Mouse (Mus musculus) neural tube, embryonic 12.5 days (tissue): ENCODE measurements around the gene Rbfox1. TPM values are rescaled to one million over a fixed set of nuclear protein-coding genes. Genes with fewer than 3 reads are reported as not detected.

Experiments
- ATAC-seq: fragments of 200-750 bp; cut with Nextera tagmentation; 2 replicates; pipeline ENCODE4 v1.8.0; 2017; ENCODE audit warnings: low read depth, mild to moderate bottlenecking, moderate TSS enrichment, moderate library complexity; ENCODE audit not compliant: low FRiP score
- H3K27ac ChIP-seq: fragments of 300-500 bp; sonication (generic); 2 replicates; pipeline ENCODE4 v1.5.1; 2016
- H3K27me3 ChIP-seq: fragments of 300-500 bp; sonication (generic); replicated peaks from 2 replicates; pipeline ENCODE4 v1.6.1; 2016; ENCODE audit warnings: mild to moderate bottlenecking
- H3K36me3 ChIP-seq: fragments of 300-500 bp; sonication (generic); 2 replicates; pipeline ENCODE4 v1.6.1; 2016; ENCODE audit warnings: mild to moderate bottlenecking
- H3K4me1 ChIP-seq: fragments of 300-500 bp; sonication (generic); 2 replicates; pipeline ENCODE4 v1.6.1; 2016
- H3K4me2 ChIP-seq: fragments of 300-500 bp; sonication (generic); replicated peaks from 2 replicates; pipeline ENCODE4 v1.6.1; 2016; ENCODE audit warnings: mild to moderate bottlenecking
- H3K4me3 ChIP-seq: fragments of 300-500 bp; sonication (generic); 2 replicates; pipeline ENCODE4 v1.5.1; 2016
- H3K9ac ChIP-seq: fragments of 300-500 bp; sonication (generic); 2 replicates; pipeline ENCODE4 v1.6.1; 2016; ENCODE audit warnings: mild to moderate bottlenecking
- H3K9me3 ChIP-seq: fragments of 300-500 bp; sonication (generic); 2 replicates; pipeline ENCODE4 v1.6.1; 2016; ENCODE audit warnings: mild to moderate bottlenecking
- WGBS: fragments of 180-500 bp; shearing (Covaris S2); methylation state at CpG from one replicate; pipeline ENCODE4 v1.1.7; 2016; 5-methylcytosine and 5-hydroxymethylcytosine counted together
- polyA plus RNA-seq: library from polyadenylated mRNA; unstranded; fragments of >200 nt; fragmentation: Nextera tagmentation; extraction: Ambion mirVana; gene quantifications from 2 replicates; pipeline ENCODE4 v1.2.1, GENCODE M21; 2016

Gene Rbfox1
- polyA plus RNA-seq, 1 experiment from 2014 or later, result 80.2 TPM

- Histone ChIP-seq H3K36me3 (no peaks in the 10 kb centered on the region), H3K4me1 (peaks cover 10% of the 10 kb centered on the region; the same call in 1 of the 2 replicates), H3K4me2 (no peak overlapping the region), H3K9ac (no peak overlapping the region), H3K27me3 (no peaks in the 10 kb centered on the region), H3K9me3 (no peaks in the 10 kb centered on the region), H3K4me3 (no peak overlapping the region), H3K27ac (peak overlapping the region; percentile 42)
- no peak for ATAC-seq
- 75% methylated on average over 9 of the region's 9 CpGs for WGBS
These were observed 647.2 kb downstream of the Rbfox1 start for GRCm38 (mm10) chr16:6532077-6532995.

- ATAC-seq, result no peak
- no peaks in the 10 kb centered on the region for H3K27me3 ChIP-seq
- H3K9ac ChIP-seq, result no peak overlapping the region
- H3K4me3 ChIP-seq, result no peak overlapping the region
- 75% methylated on average over 4 of the region's 4 CpGs for WGBS
- H3K4me2 ChIP-seq, result no peak overlapping the region
- no peaks in the 10 kb centered on the region for H3K36me3 ChIP-seq
- no peaks in the 10 kb centered on the region for H3K9me3 ChIP-seq
- no peak overlapping the region for H3K27ac ChIP-seq
- H3K4me1 ChIP-seq, result no peaks in the 10 kb centered on the region
These were observed 670.6 kb downstream of the Rbfox1 start for GRCm38 (mm10) chr16:6555776-6556175.

DNA sequence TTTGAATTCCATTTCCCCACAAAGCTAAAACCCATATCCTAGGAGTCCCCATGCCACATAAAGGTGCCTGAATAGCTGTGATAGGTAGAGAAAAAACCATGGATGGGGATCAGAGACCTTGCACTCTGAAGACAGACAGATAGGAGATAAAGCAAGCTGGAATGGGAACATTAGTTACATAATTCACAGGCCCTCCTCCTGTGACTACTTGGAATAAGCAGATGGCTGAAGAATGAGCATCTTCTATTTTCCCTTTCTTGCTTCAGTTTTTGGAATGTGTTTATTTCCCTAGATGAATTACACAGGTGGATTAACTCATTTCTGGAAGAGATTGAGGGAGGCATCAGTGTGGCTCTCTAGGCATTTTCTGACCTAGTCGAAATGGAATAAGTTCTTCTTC lies 672.6 kb downstream of the Rbfox1 start:
- H3K27me3 ChIP-seq, result no peaks in the 10 kb centered on the region
- no peaks in the 10 kb centered on the region for H3K4me1 ChIP-seq
- ATAC-seq, result no peak
- no peak overlapping the region for H3K27ac ChIP-seq
- no peak overlapping the region for H3K4me3 ChIP-seq
- no peak overlapping the region for H3K9ac ChIP-seq
- 89% methylated on average over 1 of the region's 1 CpGs for WGBS
- H3K9me3 ChIP-seq, result no peaks in the 10 kb centered on the region
- H3K4me2 ChIP-seq, result no peak overlapping the region
- no peaks in the 10 kb centered on the region for H3K36me3 ChIP-seq

DNA sequence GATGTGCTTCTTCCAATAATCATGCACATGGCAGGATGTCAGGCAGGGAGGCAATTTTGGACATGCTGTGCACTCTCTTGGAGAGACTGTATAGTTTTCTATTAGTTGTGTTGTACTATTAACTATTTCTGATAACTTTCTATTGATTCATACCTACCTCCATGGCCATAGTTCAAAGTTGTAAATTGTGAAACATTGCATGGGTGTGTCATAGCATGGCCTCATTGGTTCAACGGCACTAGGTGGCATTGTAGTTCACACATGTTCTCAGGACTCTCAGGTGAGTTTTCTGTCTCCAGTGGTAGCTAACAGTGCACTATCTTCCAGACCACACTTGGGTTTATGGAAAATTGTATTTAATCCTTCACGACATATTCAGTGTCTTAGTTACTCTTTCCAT lies 699.5 kb downstream of the Rbfox1 start:
- Histone ChIP-seq H3K4me2 (no peak overlapping the region), H3K9ac (no peak overlapping the region), H3K27me3 (no peaks in the 10 kb centered on the region), H3K9me3 (no peaks in the 10 kb centered on the region), H3K36me3 (no peaks in the 10 kb centered on the region), H3K4me1 (no peaks in the 10 kb centered on the region), H3K4me3 (no peak overlapping the region), H3K27ac (no peak overlapping the region)
- WGBS, result 92% methylated on average over 2 of the region's 2 CpGs
- no peak for ATAC-seq

- Histone ChIP-seq H3K36me3 (no peaks in the 10 kb centered on the region), H3K27me3 (no peaks in the 10 kb centered on the region), H3K27ac (no peak overlapping the region), H3K4me1 (no peaks in the 10 kb centered on the region), H3K9ac (no peak overlapping the region), H3K4me2 (no peak overlapping the region), H3K9me3 (no peaks in the 10 kb centered on the region), H3K4me3 (no peak overlapping the region)
- ATAC-seq, result no peak
- 94% methylated on average over 1 of the region's 1 CpGs for WGBS
These were observed 700.0 kb downstream of the Rbfox1 start for GRCm38 (mm10) chr16:6585204-6585603.

GRCm38 (mm10) chr16:6616526-6616925 lies 731.4 kb downstream of the Rbfox1 start:
- no peak for ATAC-seq
- Histone ChIP-seq H3K4me2 (no peak overlapping the region), H3K36me3 (no peaks in the 10 kb centered on the region), H3K27me3 (no peaks in the 10 kb centered on the region), H3K9me3 (no peaks in the 10 kb centered on the region), H3K4me1 (no peaks in the 10 kb centered on the region), H3K27ac (no peak overlapping the region), H3K4me3 (no peak overlapping the region), H3K9ac (no peak overlapping the region)
- 78% methylated on average over 1 of the region's 1 CpGs for WGBS

DNA sequence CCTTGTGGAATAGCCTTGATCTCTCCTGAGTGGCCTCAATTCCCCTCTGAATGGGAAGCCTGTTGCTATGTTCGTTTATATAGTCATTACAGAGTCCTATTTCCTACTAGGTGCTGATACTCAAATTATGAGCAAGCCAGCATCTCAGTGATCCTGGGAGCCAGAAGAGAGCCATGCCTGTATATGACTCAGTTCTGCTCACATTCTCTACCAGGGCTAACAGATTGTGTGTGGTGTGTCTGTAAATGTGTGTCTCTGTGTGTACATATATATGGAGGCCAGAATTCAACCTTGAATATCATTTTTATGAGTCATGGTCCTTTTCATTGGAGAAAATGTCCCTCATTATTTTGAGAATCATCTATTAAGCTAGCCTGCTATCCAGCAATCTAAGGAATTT lies 755.2 kb downstream of the Rbfox1 start:
- Histone ChIP-seq H3K27ac (no peak overlapping the region), H3K4me2 (no peak overlapping the region), H3K4me3 (no peak overlapping the region), H3K9me3 (no peaks in the 10 kb centered on the region), H3K4me1 (no peaks in the 10 kb centered on the region), H3K9ac (no peak overlapping the region), H3K36me3 (no peaks in the 10 kb centered on the region), H3K27me3 (no peaks in the 10 kb centered on the region)
- 70% methylated on average over 1 of the region's 1 CpGs for WGBS
- ATAC-seq, result no peak

- no peak overlapping the region for H3K27ac ChIP-seq
- no peak for ATAC-seq
- WGBS, result 57% methylated on average over 5 of the region's 5 CpGs
These were observed 761.8 kb downstream of the Rbfox1 start for GRCm38 (mm10) chr16:6646941-6647340.

DNA sequence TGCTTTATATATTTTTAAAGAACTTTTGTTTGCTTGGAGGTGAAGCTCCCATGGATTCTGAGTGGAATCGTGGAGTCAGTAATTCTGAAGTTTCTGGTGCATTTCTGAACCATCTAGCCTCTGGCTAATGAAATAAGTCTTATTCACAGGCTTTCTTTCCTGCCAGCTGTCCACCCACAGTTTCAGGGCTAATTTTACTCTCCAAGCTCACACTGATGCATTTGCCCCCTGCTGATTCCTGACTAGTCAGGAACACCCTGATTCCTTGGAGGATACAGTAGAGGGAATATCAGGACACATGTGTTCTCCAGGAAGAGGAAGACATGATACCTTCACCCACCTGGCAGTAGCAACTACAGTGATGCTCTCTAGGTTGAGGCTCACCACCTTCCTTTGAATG lies 763.6 kb downstream of the Rbfox1 start:
- WGBS, result 88% methylated on average over 1 of the region's 1 CpGs
- Histone ChIP-seq H3K27ac (no peak overlapping the region), H3K9ac (no peak overlapping the region), H3K36me3 (no peaks in the 10 kb centered on the region), H3K9me3 (no peaks in the 10 kb centered on the region), H3K27me3 (no peaks in the 10 kb centered on the region), H3K4me3 (no peak overlapping the region), H3K4me2 (no peak overlapping the region), H3K4me1 (no peaks in the 10 kb centered on the region)
- no peak for ATAC-seq

More at GRCm38 (mm10) chr16:6646941-6647340, 761.8 kb downstream of the Rbfox1 start:
- Histone ChIP-seq H3K4me2 (no peak overlapping the region), H3K9me3 (no peaks in the 10 kb centered on the region), H3K9ac (no peak overlapping the region), H3K4me1 (no peaks in the 10 kb centered on the region), H3K27me3 (no peaks in the 10 kb centered on the region), H3K4me3 (no peak overlapping the region), H3K36me3 (no peaks in the 10 kb centered on the region)

- Histone ChIP-seq H3K4me2 (no peak overlapping the region), H3K27me3 (no peaks in the 10 kb centered on the region), H3K9me3 (peaks cover 15% of the 10 kb centered on the region; the same call in 1 of the 2 replicates), H3K9ac (no peak overlapping the region), H3K4me3 (no peak overlapping the region), H3K4me1 (no peaks in the 10 kb centered on the region), H3K36me3 (no peaks in the 10 kb centered on the region), H3K27ac (no peak overlapping the region)
- WGBS, result 85% methylated on average over 2 of the region's 2 CpGs
- no peak for ATAC-seq
These were observed 773.4 kb downstream of the Rbfox1 start for GRCm38 (mm10) chr16:6658594-6658993.

GRCm38 (mm10) chr16:6686076-6686757 lies 801.1 kb downstream of the Rbfox1 start:
- ATAC-seq, result no peak
- Histone ChIP-seq H3K36me3 (no peaks in the 10 kb centered on the region), H3K27ac (no peak overlapping the region), H3K9ac (no peak overlapping the region), H3K4me1 (no peaks in the 10 kb centered on the region), H3K9me3 (no peaks in the 10 kb centered on the region), H3K27me3 (no peaks in the 10 kb centered on the region), H3K4me2 (no peak overlapping the region), H3K4me3 (no peak overlapping the region)
- WGBS, result 90% methylated on average over 1 of the region's 1 CpGs

GRCm38 (mm10) chr16:6704847-6705246 lies 819.7 kb downstream of the Rbfox1 start:
- 88% methylated on average over 5 of the region's 5 CpGs for whole genome bisulfite sequencing
- no peaks in the 10 kb centered on the region for H3K27me3 ChIP-seq
- no peaks in the 10 kb centered on the region for H3K36me3 ChIP-seq
- no peaks in the 10 kb centered on the region for H3K9me3 ChIP-seq
- H3K4me2 ChIP-seq, result no peak overlapping the region
- H3K4me3 ChIP-seq, result no peak overlapping the region
- H3K27ac ChIP-seq, result no peak overlapping the region
- no peak overlapping the region for H3K9ac ChIP-seq
- H3K4me1 ChIP-seq, result no peaks in the 10 kb centered on the region
- ATAC-seq, result no peak
